8 mouse cellular contexts compared by ENCODE assay signal in the genomic region with DNA sequence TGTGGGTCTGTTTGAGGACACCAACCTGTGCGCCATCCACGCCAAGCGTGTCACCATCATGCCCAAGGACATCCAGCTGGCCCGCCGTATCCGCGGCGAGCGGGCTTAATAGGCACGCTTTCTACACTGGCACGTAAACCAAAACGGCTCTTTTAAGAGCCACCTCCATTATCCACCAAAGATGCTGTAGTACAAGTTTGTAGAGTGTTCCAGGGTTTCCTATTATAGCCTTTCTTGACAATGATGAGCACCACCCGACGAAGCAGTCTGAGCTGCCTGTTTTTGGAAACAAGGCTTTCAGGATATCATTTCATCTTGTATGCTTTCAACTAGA. TPM values are rescaled to one million over a fixed set of nuclear protein-coding genes. Genes with fewer than 3 reads are reported as not detected.
A peak's percentile ranks its signal among the peaks of the same experiment; 100 is the strongest.
DNase-seq lines count a peak whose midpoint lies in the region; ATAC-seq and TF ChIP-seq lines count a peak whose summit lies in the region.
"Not testable (repeated sequence)": the region's sequence is repeated elsewhere in the genome, so short reads cannot be mapped to it uniquely, and the experiment has no call there.

No protein-coding gene starts in this region.

- dilution Hi-C loops in CH12.LX (cut with MboI; ENCODE audit: extremely low pct_ligation_motif_present, extremely low pct_unique_long_range_greater_than_20kb, low sequenced_read_pairs) = not testable (repeated sequence)

- H3K9ac ChIP-seq in CH12.LX (ENCODE audit: insufficient read depth, low read depth) = peak overlapping the region; percentile 69; the same call in 1 of the 2 replicates
- H3K9ac ChIP-seq in forebrain, embryonic 14.5 days (ENCODE audit: low read length) = peak overlapping the region; percentile 62
- peak overlapping the region; percentile 73 for H3K9ac ChIP-seq in liver, embryonic 12.5 days
- peak overlapping the region; percentile 47; the same call in 1 of the 2 replicates for H3K9ac ChIP-seq in midbrain, embryonic 11.5 days (ENCODE audit: low read length)

- H3K27ac ChIP-seq in CH12.LX (ENCODE audit: insufficient read depth, low read depth) = peak overlapping the region; percentile 90
- H3K27ac ChIP-seq in forebrain, embryonic 14.5 days (ENCODE audit: low read depth, low read length) = peak overlapping the region; percentile 92
- H3K27ac ChIP-seq in kidney, adult 2 months (ENCODE audit: insufficient read depth, low read depth, low read length) = not testable (repeated sequence)
- peak overlapping the region; percentile 98 for H3K27ac ChIP-seq in liver, embryonic 12.5 days
- H3K27ac ChIP-seq in midbrain, embryonic 11.5 days (ENCODE audit: low read depth, low read length) = peak overlapping the region; percentile 83; the same call in 1 of the 2 replicates
- peak overlapping the region; percentile 89 for H3K27ac ChIP-seq in small intestine, adult 2 months (ENCODE audit: insufficient read depth, low read depth, low read length)

- not testable (repeated sequence) for TF ChIP-seq RAD21 in CH12.LX (IDR thresholded peaks at IDR 0.05; ENCODE audit: low read depth, low read length)

- H3K4me2 ChIP-seq in CH12.LX (ENCODE audit: insufficient read depth, low read depth, poor library complexity, severe bottlenecking) = peak overlapping the region; percentile 67
- peak overlapping the region; percentile 81 for H3K4me2 ChIP-seq in forebrain, embryonic 14.5 days (ENCODE audit: low read length)
- H3K4me2 ChIP-seq in liver, embryonic 12.5 days = peak overlapping the region; percentile 76
- H3K4me2 ChIP-seq in midbrain, embryonic 11.5 days = peak overlapping the region; percentile 39

- peak; percentile 72; the same call in 1 of the 2 replicates for TF ChIP-seq POLR2A in CH12.LX (IDR thresholded peaks at IDR 0.05; ENCODE audit: low read depth, low read length)
- not testable (repeated sequence) for TF ChIP-seq POLR2A in kidney, adult 2 months (IDR thresholded peaks at IDR 0.05; ENCODE audit: low read depth, low read length); small intestine, adult 2 months (IDR thresholded peaks at IDR 0.05; ENCODE audit: low read depth, low read length)

- H3K79me2 ChIP-seq in CH12.LX (replicated peaks; ENCODE audit: control insufficient read depth, extremely low read depth, insufficient read depth, poor library complexity, severe bottlenecking) = not testable (repeated sequence)

- in situ Hi-C loops in CH12.LX (cut with MboI; ENCODE audit: low pct_ligation_motif_present, low pct_unique_long_range_greater_than_20kb, low sequenced_read_pairs) = not testable (repeated sequence)

- H3K27me3 ChIP-seq in CH12.LX (replicated peaks); forebrain, embryonic 14.5 days (replicated peaks; ENCODE audit: control insufficient read depth, insufficient read depth, low read length); kidney, adult 2 months (replicated peaks; ENCODE audit: control insufficient read depth, insufficient read depth, low read length); liver, embryonic 12.5 days (replicated peaks); midbrain, embryonic 11.5 days (ENCODE audit: control insufficient read depth, insufficient read depth, low read length); small intestine, adult 2 months (ENCODE audit: control insufficient read depth, insufficient read depth, low read length): not testable (repeated sequence)

- not testable (repeated sequence) for DNase-seq in CH12.LX (ENCODE audit: extremely low read depth); forebrain, embryonic 14.5 days (ENCODE audit: low spot score); kidney, adult 2 months; midbrain, embryonic 11.5 days (ENCODE audit: low spot score, missing footprints)

- H3K4me3 ChIP-seq in CH12.LX (replicated peaks in 1 of 3; ENCODE audit: low read depth in 2 of 3, low read length in 2 of 3, poor library complexity in 1 of 3) = peak overlapping the region in 2 of 3 experiments; percentile 39 to 64
- peak overlapping the region; percentile 41 for H3K4me3 ChIP-seq in forebrain, embryonic 14.5 days (ENCODE audit: low read depth, low read length)
- H3K4me3 ChIP-seq in kidney, adult 2 months (ENCODE audit: insufficient read depth, low read depth, low read length) = peak overlapping the region; percentile 54
- H3K4me3 ChIP-seq in liver, embryonic 12.5 days = peak overlapping the region; percentile 54
- peak overlapping the region; percentile 39 for H3K4me3 ChIP-seq in midbrain, embryonic 11.5 days (ENCODE audit: low read depth, low read length)
- peak overlapping the region; percentile 95 for H3K4me3 ChIP-seq in small intestine, adult 2 months (ENCODE audit: low read depth, low read length)

- H3K36me3 ChIP-seq in CH12.LX (replicated peaks in 1 of 2; ENCODE audit: control insufficient read depth in 1 of 2, insufficient read depth in 1 of 2, low read length in 1 of 2); forebrain, embryonic 14.5 days (ENCODE audit: control insufficient read depth, insufficient read depth, low read length); kidney, adult 2 months (ENCODE audit: control insufficient read depth, insufficient read depth, low read length); liver, embryonic 12.5 days; midbrain, embryonic 11.5 days (ENCODE audit: control insufficient read depth, insufficient read depth, low read length); small intestine, adult 2 months (ENCODE audit: control insufficient read depth, insufficient read depth, low read length): not testable (repeated sequence)

- TF ChIP-seq EP300 in CH12.LX (IDR thresholded peaks at IDR 0.05; ENCODE audit: low read length) = not testable (repeated sequence)

- WGBS in forebrain, embryonic 14.5 days = under 1% methylated on average over 11 of the region's 14 CpGs
- WGBS in kidney, adult 2 months = under 1% methylated on average over 11 of the region's 14 CpGs
- WGBS in liver, embryonic 12.5 days (ENCODE audit: insufficient replicate concordance) = 0% methylated on average over 11 of the region's 14 CpGs
- WGBS in midbrain, embryonic 11.5 days = 0% methylated on average over 11 of the region's 14 CpGs
- WGBS in small intestine, adult 2 months = 0% methylated on average over 13 of the region's 14 CpGs

- H3K9me3 ChIP-seq in CH12.LX (replicated peaks; ENCODE audit: low read length); forebrain, embryonic 14.5 days (replicated peaks; ENCODE audit: control insufficient read depth, low read length); liver, embryonic 12.5 days (replicated peaks); midbrain, embryonic 11.5 days (ENCODE audit: control insufficient read depth, low read length): not testable (repeated sequence)

- not testable (repeated sequence) for TF ChIP-seq CTCF in CH12.LX (conservative IDR thresholded peaks at IDR 0.05 in 1 of 2, IDR thresholded peaks at IDR 0.05 in 1 of 2; ENCODE audit: low read depth in 2 of 2, low read length in 2 of 2); kidney, adult 2 months (conservative IDR thresholded peaks at IDR 0.05; ENCODE audit: insufficient read depth, insufficient read length, low read depth, low read length); small intestine, adult 2 months (IDR thresholded peaks at IDR 0.05; ENCODE audit: extremely low read depth, insufficient read length, insufficient replicate concordance, low read depth, low read length)

- H3K4me1 ChIP-seq in CH12.LX (ENCODE audit: control insufficient read depth in 1 of 2, insufficient read depth in 2 of 2) = peaks cover 0 to 13% of the 10 kb centered on the region in 2 experiments; a peak in 2 of 4 replicates
- H3K4me1 ChIP-seq in forebrain, embryonic 14.5 days (ENCODE audit: control insufficient read depth, insufficient read depth, low read length); kidney, adult 2 months (ENCODE audit: control insufficient read depth, insufficient read depth, low read length); midbrain, embryonic 11.5 days (ENCODE audit: control insufficient read depth, insufficient read depth, low read length); small intestine, adult 2 months (ENCODE audit: control insufficient read depth, insufficient read depth, insufficient read length, low read length): not testable (repeated sequence)
- H3K4me1 ChIP-seq in liver, embryonic 12.5 days = peaks cover 34% of the 10 kb centered on the region

- ATAC-seq in common myeloid progenitor, adult 5-6 weeks (replicated peaks; ENCODE audit: low read depth, poor library complexity, severe bottlenecking) = peak; percentile 33
- ATAC-seq in forebrain, embryonic 14.5 days = peak; percentile 35; the same call in 1 of the 2 replicates
- ATAC-seq in hematopoietic stem cell, adult 5-6 weeks (replicated peaks in 1 of 2; ENCODE audit: insufficient read depth in 1 of 2, low FRiP score in 2 of 2, low TSS enrichment in 1 of 2, low read depth in 1 of 2, poor library complexity in 2 of 2, severe bottlenecking in 2 of 2) = peak; percentile 13 to 14; a peak in 2 of 4 replicates
- not testable (repeated sequence) for ATAC-seq in liver, embryonic 12.5 days; midbrain, embryonic 11.5 days (ENCODE audit: low FRiP score)

RNA-seq across cellular contexts. Expression of a gene that starts 0.9 kb away (rescaled TPM):
- 553 and 608 TPM in 2 replicates for total RNA-seq in CH12.LX (2012; rRNA removed)
- 5.1 and 8.0 TPM in 2 replicates for total RNA-seq in CH12.LX (2014; rRNA removed)
- 0.23 and 0.30 TPM in 2 replicates for polyA plus RNA-seq in CH12.LX (2012; ENCODE audit: insufficient read length, low read depth)
- 186 and 196 TPM in 2 replicates for total RNA-seq in common myeloid progenitor, adult 5-6 weeks (2017)
- polyA plus RNA-seq in forebrain, embryonic 14.5 days (2014; fragmentation: Nextera tagmentation; extraction: Ambion mirVana) = 0.62 and 0.89 TPM in 2 replicates
- 45.4 and 80.4 TPM in 2 replicates for total RNA-seq in hematopoietic stem cell, adult 5-6 weeks (2017)
- 0.74 and 0.87 TPM in 2 replicates for polyA plus RNA-seq in kidney, adult 2 months (2012; rRNA removed)
- 1.3 and 1.6 TPM in 2 replicates for polyA plus RNA-seq in liver, embryonic 12.5 days (2016; fragmentation: Nextera tagmentation; extraction: Ambion mirVana)
- polyA plus RNA-seq in midbrain, embryonic 11.5 days (2014; fragmentation: Nextera tagmentation; extraction: Ambion mirVana) = 1.2 and 1.3 TPM in 2 replicates
- 9.6 and 13.1 TPM in 2 replicates for polyA plus RNA-seq in small intestine, adult 2 months (2012; rRNA removed)

RNA-seq across cellular contexts. Expression of a gene that starts 1.6 kb away (rescaled TPM):
- total RNA-seq in CH12.LX (2012; rRNA removed) (261 and 290 TPM in 2 replicates), CH12.LX (2014; rRNA removed) (5.7 and 8.0 TPM in 2 replicates)
- 0.56 and 0.77 TPM in 2 replicates for polyA plus RNA-seq in CH12.LX (2012; ENCODE audit: insufficient read length, low read depth)
- 91.4 and 108 TPM in 2 replicates for total RNA-seq in common myeloid progenitor, adult 5-6 weeks (2017)
- 0.30 and 0.32 TPM in 2 replicates for polyA plus RNA-seq in forebrain, embryonic 14.5 days (2014; fragmentation: Nextera tagmentation; extraction: Ambion mirVana)
- 47.7 and 59.1 TPM in 2 replicates for total RNA-seq in hematopoietic stem cell, adult 5-6 weeks (2017)
- 0.27 and 0.36 TPM in 2 replicates for polyA plus RNA-seq in kidney, adult 2 months (2012; rRNA removed)
- polyA plus RNA-seq in liver, embryonic 12.5 days (2016; fragmentation: Nextera tagmentation; extraction: Ambion mirVana) = 1.4 and 1.5 TPM in 2 replicates
- 0.44 and 0.87 TPM in 2 replicates for polyA plus RNA-seq in midbrain, embryonic 11.5 days (2014; fragmentation: Nextera tagmentation; extraction: Ambion mirVana)
- 2.4 and 5.1 TPM in 2 replicates for polyA plus RNA-seq in small intestine, adult 2 months (2012; rRNA removed)

RNA-seq across cellular contexts. Expression of a gene that starts 6.7 kb away (rescaled TPM):
- total RNA-seq in CH12.LX (2012; rRNA removed) = 4,390 and 4,902 TPM in 2 replicates
- 17.8 and 27.1 TPM in 2 replicates for total RNA-seq in CH12.LX (2014; rRNA removed)
- polyA plus RNA-seq in CH12.LX (2012; ENCODE audit: insufficient read length, low read depth) = 4.0 and 9.0 TPM in 2 replicates
- total RNA-seq in common myeloid progenitor, adult 5-6 weeks (2017) = 2,800 and 2,993 TPM in 2 replicates
- not detected in 2 replicates for polyA plus RNA-seq in forebrain, embryonic 14.5 days (2014; fragmentation: Nextera tagmentation; extraction: Ambion mirVana)
- total RNA-seq in hematopoietic stem cell, adult 5-6 weeks (2017) = 943 and 1,781 TPM in 2 replicates
- 1.4 and 2.5 TPM in 2 replicates for polyA plus RNA-seq in kidney, adult 2 months (2012; rRNA removed)
- polyA plus RNA-seq in liver, embryonic 12.5 days (2016; fragmentation: Nextera tagmentation; extraction: Ambion mirVana) = 1.1 and 1.6 TPM in 2 replicates
- 0.53 and 0.77 TPM in 2 replicates for polyA plus RNA-seq in midbrain, embryonic 11.5 days (2014; fragmentation: Nextera tagmentation; extraction: Ambion mirVana)
- 13.6 and 21.3 TPM in 2 replicates for polyA plus RNA-seq in small intestine, adult 2 months (2012; rRNA removed)

RNA-seq across cellular contexts. Expression of a gene that starts 8.3 kb away (rescaled TPM):
- 112 and 132 TPM in 2 replicates for total RNA-seq in CH12.LX (2012; rRNA removed)
- total RNA-seq in CH12.LX (2014; rRNA removed) = 1.8 and 2.3 TPM in 2 replicates
- 0.11 and 0.14 TPM in 2 replicates for polyA plus RNA-seq in CH12.LX (2012; ENCODE audit: insufficient read length, low read depth)
- total RNA-seq in common myeloid progenitor, adult 5-6 weeks (2017) = 92.5 and 96.4 TPM in 2 replicates
- polyA plus RNA-seq in forebrain, embryonic 14.5 days (2014; fragmentation: Nextera tagmentation; extraction: Ambion mirVana) = 0.36 and 0.52 TPM in 2 replicates
- 39.0 and 69.9 TPM in 2 replicates for total RNA-seq in hematopoietic stem cell, adult 5-6 weeks (2017)
- 0.05 and 0.09 TPM in 2 replicates for polyA plus RNA-seq in kidney, adult 2 months (2012; rRNA removed)
- polyA plus RNA-seq in liver, embryonic 12.5 days (2016; fragmentation: Nextera tagmentation; extraction: Ambion mirVana) = 0.89 and 0.93 TPM in 2 replicates
- polyA plus RNA-seq in midbrain, embryonic 11.5 days (2014; fragmentation: Nextera tagmentation; extraction: Ambion mirVana) = 0.59 and 0.61 TPM in 2 replicates
- 0.27 and 0.29 TPM in 2 replicates for polyA plus RNA-seq in small intestine, adult 2 months (2012; rRNA removed)

RNA-seq across cellular contexts. Expression of a gene that starts 9.5 kb away (rescaled TPM):
- total RNA-seq in CH12.LX (2012; rRNA removed) (608 and 749 TPM in 2 replicates), CH12.LX (2014; rRNA removed) (50.1 and 75.3 TPM in 2 replicates)
- polyA plus RNA-seq in CH12.LX (2012; ENCODE audit: insufficient read length, low read depth) = 3.4 and 3.6 TPM in 2 replicates
- 199 and 205 TPM in 2 replicates for total RNA-seq in common myeloid progenitor, adult 5-6 weeks (2017)
- 2.2 and 5.3 TPM in 2 replicates for polyA plus RNA-seq in forebrain, embryonic 14.5 days (2014; fragmentation: Nextera tagmentation; extraction: Ambion mirVana)
- total RNA-seq in hematopoietic stem cell, adult 5-6 weeks (2017) = 35.1 and 72.3 TPM in 2 replicates
- 0.25 and 0.58 TPM in 2 replicates for polyA plus RNA-seq in kidney, adult 2 months (2012; rRNA removed)
- polyA plus RNA-seq in liver, embryonic 12.5 days (2016; fragmentation: Nextera tagmentation; extraction: Ambion mirVana) = 12.9 and 16.3 TPM in 2 replicates
- polyA plus RNA-seq in midbrain, embryonic 11.5 days (2014; fragmentation: Nextera tagmentation; extraction: Ambion mirVana) = 4.0 and 4.8 TPM in 2 replicates
- 43.4 and 65.8 TPM in 2 replicates for polyA plus RNA-seq in small intestine, adult 2 months (2012; rRNA removed)

Comparison
In these comparisons a context has a peak if more than half of its experiments do, and no peak if none do; other contexts are left out.
1. H3K4me3 ChIP-seq: peak in every context shown above with its lines; median percentile 95 in small intestine, adult 2 months; 54 in kidney, adult 2 months; 54 in liver, embryonic 12.5 days; 52 in CH12.LX; 41 in forebrain, embryonic 14.5 days; 39 in midbrain, embryonic 11.5 days.